Mouse (Mus musculus) MEL (cell line): ENCODE measurements at regions not wholly inside any gene's neighbourhood (a gene's known extent, or its start where the extent isn't known, plus 50 kb on each side); places are given as distances from the start of the nearest gene placed in this dataset.

Experiments used
- DNase-seq: peaks from one replicate; pipeline ENCODE4 v3.0.0; 2011; ENCODE audit warnings: low read depth, low spot score
- H3K27ac ChIP-seq: 2 replicates; pipeline ENCODE4 v1.5.1; 2012; ENCODE audit warnings: low read depth, mild to moderate bottlenecking, control low read depth, low read length, moderate library complexity; ENCODE audit not compliant: control insufficient read depth
- H3K27me3 ChIP-seq, 2 experiments: fragments of 150-350 bp in 1 of 2; sonication (generic) in 1 of 2; 2 replicates each; pipeline ENCODE4 v1.6.1; 2012; ENCODE audit warnings: low read length in 2 of 2, mild to moderate bottlenecking in 2 of 2, improper control_type of control experiment in 1 of 2, moderate library complexity in 1 of 2; ENCODE audit not compliant: insufficient read depth in 2 of 2, control insufficient read depth in 1 of 2
- H3K36me3 ChIP-seq, 2 experiments: 2 replicates each; pipeline ENCODE4 v1.6.1; 2012 to 2014; ENCODE audit warnings: low read length in 2 of 2, improper control_type of control experiment in 1 of 2, inconsistent platforms in 1 of 2, mild to moderate bottlenecking in 1 of 2; ENCODE audit not compliant: insufficient read depth in 2 of 2, control insufficient read depth in 1 of 2
- H3K4me1 ChIP-seq, 2 experiments: fragments of 150-350 bp in 1 of 2; sonication (generic) in 1 of 2; 2 replicates each; pipeline ENCODE4 v1.6.1; 2012; ENCODE audit warnings: low read length in 2 of 2, improper control_type of control experiment in 1 of 2, mild to moderate bottlenecking in 1 of 2; ENCODE audit not compliant: insufficient read depth in 2 of 2, control insufficient read depth in 1 of 2
- H3K4me3 ChIP-seq, 2 experiments: fragments of 150-350 bp in 1 of 2; sonication (generic) in 1 of 2; 2 replicates each; pipeline ENCODE4 v1.5.1; 2012; ENCODE audit warnings: low read depth in 2 of 2, low read length in 2 of 2, mild to moderate bottlenecking in 2 of 2, moderate library complexity in 2 of 2, control low read depth in 1 of 2, improper control_type of control experiment in 1 of 2; ENCODE audit not compliant: control insufficient read depth in 1 of 2, insufficient read depth in 1 of 2
- H3K79me2 ChIP-seq: 2 replicates; pipeline ENCODE4 v1.6.1; 2012; ENCODE audit warnings: mild to moderate bottlenecking, low read length, moderate library complexity; ENCODE audit not compliant: control insufficient read depth, poor library complexity, insufficient read depth
- H3K9ac ChIP-seq: 2 replicates; pipeline ENCODE4 v1.6.1; 2012; ENCODE audit warnings: low read depth, mild to moderate bottlenecking, control low read depth, low read length, moderate library complexity; ENCODE audit not compliant: control insufficient read depth, poor library complexity, severe bottlenecking
- H3K9me3 ChIP-seq: fragments of 150-350 bp; sonication (generic); replicated peaks from 2 replicates; pipeline ENCODE4 v1.6.1; 2012; ENCODE audit warnings: mild to moderate bottlenecking, low read length, improper control_type of control experiment, moderate library complexity; ENCODE audit not compliant: insufficient read depth
- BHLHE40 ChIP-seq: IDR thresholded peaks from 2 replicates; pipeline ENCODE4 v1.6.1; 2012; ENCODE audit warnings: low read depth, mild to moderate bottlenecking, inconsistent platforms, low read length, improper control_type of control experiment, borderline replicate concordance
- CHD2 ChIP-seq: IDR thresholded peaks from 2 replicates; pipeline ENCODE4 v1.6.1; 2011; ENCODE audit warnings: low read length, improper control_type of control experiment
- CTCF ChIP-seq, 3 experiments: IDR thresholded peaks in 2 of 3; conservative IDR thresholded peaks in 1 of 3; 2 replicates each; pipeline ENCODE4 v1.5.1; 2011 to 2012; ENCODE audit warnings: low read length in 3 of 3, low read depth in 2 of 3, mild to moderate bottlenecking in 2 of 3, improper control_type of control experiment in 1 of 3, inconsistent platforms in 1 of 3, mixed read lengths in 1 of 3, moderate library complexity in 1 of 3; ENCODE audit not compliant: control insufficient read depth in 1 of 3, insufficient read depth in 1 of 3, poor library complexity in 1 of 3, severe bottlenecking in 1 of 3
- E2F4 ChIP-seq: IDR thresholded peaks from 2 replicates; pipeline ENCODE4 v1.6.1; 2011; ENCODE audit warnings: low read depth, low read length, improper control_type of control experiment, borderline replicate concordance
- ELF1 ChIP-seq: IDR thresholded peaks from 2 replicates; pipeline ENCODE4 v1.6.1; 2014; ENCODE audit warnings: low read depth, mild to moderate bottlenecking, inconsistent platforms, low read length, improper control_type of control experiment, moderate library complexity
- EP300 ChIP-seq, 2 experiments: IDR thresholded peaks; 2 replicates each; pipeline ENCODE4 v1.6.1; 2011; ENCODE audit warnings: improper control_type of control experiment in 2 of 2, low read length in 2 of 2, low read depth in 1 of 2, mild to moderate bottlenecking in 1 of 2
- ETS1 ChIP-seq: IDR thresholded peaks from 2 replicates; pipeline ENCODE4 v1.6.1; 2012; ENCODE audit warnings: low read depth, mild to moderate bottlenecking, inconsistent platforms, low read length, improper control_type of control experiment, moderate library complexity
- HCFC1 ChIP-seq: IDR thresholded peaks from 2 replicates; pipeline ENCODE4 v1.6.1; 2012; ENCODE audit warnings: low read depth, mild to moderate bottlenecking, inconsistent platforms, low read length, improper control_type of control experiment, moderate library complexity
- JUND ChIP-seq: IDR thresholded peaks from 2 replicates; pipeline ENCODE4 v1.6.1; 2011; ENCODE audit warnings: low read depth, mild to moderate bottlenecking, improper control_type of control experiment, low read length
- KAT2A ChIP-seq: conservative IDR thresholded peaks from 2 replicates; pipeline ENCODE4 v1.6.1; 2012; ENCODE audit warnings: low read depth, low read length, improper control_type of control experiment, inconsistent platforms
- MAX ChIP-seq: IDR thresholded peaks from 2 replicates; pipeline ENCODE4 v1.6.1; 2011; ENCODE audit warnings: low read length, improper control_type of control experiment
- MEF2A ChIP-seq: IDR thresholded peaks from 2 replicates; pipeline ENCODE4 v1.6.1; 2014; ENCODE audit warnings: low read depth, mild to moderate bottlenecking, inconsistent platforms, low read length, improper control_type of control experiment; ENCODE audit not compliant: poor library complexity, insufficient replicate concordance, severe bottlenecking; ENCODE audit errors: extremely low read depth
- RAD21 ChIP-seq: IDR thresholded peaks from 2 replicates; pipeline ENCODE4 v1.6.1; 2011; ENCODE audit warnings: mild to moderate bottlenecking, low read depth, low read length, improper control_type of control experiment
- SIN3A ChIP-seq: IDR thresholded peaks from 2 replicates; pipeline ENCODE4 v1.6.1; 2012; ENCODE audit warnings: low read length, improper control_type of control experiment, inconsistent platforms
- SMC3 ChIP-seq: IDR thresholded peaks from 2 replicates; pipeline ENCODE4 v1.6.1; 2011; ENCODE audit warnings: low read depth, low read length, improper control_type of control experiment
- TAL1 ChIP-seq: IDR thresholded peaks from 2 replicates; pipeline ENCODE4 v1.6.1; 2012; ENCODE audit warnings: mild to moderate bottlenecking, inconsistent platforms, low read length, moderate library complexity, mixed read lengths
- USF1 ChIP-seq: IDR thresholded peaks from 2 replicates; pipeline ENCODE4 v1.6.1; 2014; ENCODE audit warnings: low read depth, mild to moderate bottlenecking, inconsistent platforms, low read length, improper control_type of control experiment, moderate library complexity
- ZC3H11A ChIP-seq: IDR thresholded peaks from 2 replicates; pipeline ENCODE4 v1.6.1; 2012; ENCODE audit warnings: low read depth, mild to moderate bottlenecking, inconsistent platforms, low read length, improper control_type of control experiment
- ZKSCAN1 ChIP-seq: IDR thresholded peaks from 2 replicates; pipeline ENCODE4 v1.6.1; 2012; ENCODE audit warnings: low read depth, mild to moderate bottlenecking, inconsistent platforms, low read length, improper control_type of control experiment, moderate library complexity
- ZNF384 ChIP-seq: IDR thresholded peaks from 2 replicates; pipeline ENCODE4 v1.6.1; 2012; ENCODE audit warnings: low read depth, mild to moderate bottlenecking, inconsistent platforms, low read length, improper control_type of control experiment

GRCm38 (mm10) chr5:84690334-84691258 is 273.4 kb upstream of the Epha5 start:
- no peaks in the 10 kb centered on the region for H3K9me3 ChIP-seq
- DNase-seq = no peak
- H3K27ac ChIP-seq = no peak overlapping the region
- H3K36me3 ChIP-seq = no peaks in the 10 kb centered on the region
- no peak overlapping the region for H3K9ac ChIP-seq
- TF ChIP-seq ZKSCAN1 = no peak
- no peak for TF ChIP-seq RAD21
- TF ChIP-seq CHD2 = no peak
- TF ChIP-seq USF1 = no peak
- no peak for TF ChIP-seq JUND
- no peak for TF ChIP-seq MEF2A
- no peak for TF ChIP-seq ZNF384
- no peak overlapping the region for H3K4me3 ChIP-seq
- H3K79me2 ChIP-seq = no peaks in the 10 kb centered on the region
- H3K4me1 ChIP-seq = no peaks in the 10 kb centered on the region
- no peaks in the 10 kb centered on the region for H3K27me3 ChIP-seq

GRCm38 (mm10) chr5:84687534-84687933 is 270.4 kb upstream of the Epha5 start:
- Histone ChIP-seq H3K4me1 (no peaks in the 10 kb centered on the region), H3K36me3 (no peaks in the 10 kb centered on the region), H3K27ac (no peak overlapping the region), H3K27me3 (no peaks in the 10 kb centered on the region), H3K79me2 (no peaks in the 10 kb centered on the region), H3K9ac (no peak overlapping the region), H3K9me3 (no peaks in the 10 kb centered on the region), H3K4me3 (no peak overlapping the region)
- DNase-seq = no peak
- TF ChIP-seq E2F4 (no peak), HCFC1 (no peak), SIN3A (no peak), KAT2A (no peak), MAX (no peak), CTCF (IDR thresholded peaks at IDR 0.05 in 2 of 3, conservative IDR thresholded peaks at IDR 0.05 in 1 of 3; ENCODE audit: control insufficient read depth in 1 of 3, insufficient read depth in 1 of 3, low read depth in 2 of 3, low read length in 3 of 3, poor library complexity in 1 of 3, severe bottlenecking in 1 of 3) (no peak), EP300 (IDR thresholded peaks at IDR 0.05; ENCODE audit: low read depth in 1 of 2, low read length in 2 of 2) (no peak), ETS1 (no peak), ELF1 (no peak), SMC3 (no peak), TAL1 (no peak), ZC3H11A (no peak), BHLHE40 (no peak)
